Mouse (Mus musculus) midbrain, embryonic 10.5 days (tissue): ENCODE measurements around the gene Sfxn2. TPM values are rescaled to one million over a fixed set of nuclear protein-coding genes. Genes with fewer than 3 reads are reported as not detected.
A peak's percentile ranks its signal among the peaks of the same experiment; 100 is the strongest.

Experiments
- DNase-seq: peaks from one replicate; pipeline ENCODE4 v3.0.0-alpha.2; 2017; ENCODE audit warnings: low spot score
- H3K27ac ChIP-seq: fragments of 300-500 bp; sonication (generic); replicated peaks from 2 replicates; pipeline ENCODE4 v1.5.1; 2016; ENCODE audit warnings: mild to moderate bottlenecking
- H3K27me3 ChIP-seq: fragments of 300-500 bp; sonication (generic); 2 replicates; pipeline ENCODE4 v1.6.1; 2016; ENCODE audit warnings: low read depth, mild to moderate bottlenecking; ENCODE audit not compliant: poor library complexity, severe bottlenecking
- H3K36me3 ChIP-seq: fragments of 300-500 bp; sonication (generic); 2 replicates; pipeline ENCODE4 v1.6.1; 2016; ENCODE audit warnings: mild to moderate bottlenecking, moderate library complexity
- H3K4me1 ChIP-seq: fragments of 300-500 bp; sonication (generic); 2 replicates; pipeline ENCODE4 v1.6.1; 2016
- H3K4me3 ChIP-seq: fragments of 300-500 bp; sonication (generic); 2 replicates; pipeline ENCODE4 v1.5.1; 2016; ENCODE audit warnings: mild to moderate bottlenecking, moderate library complexity
- H3K9me3 ChIP-seq: fragments of 300-500 bp; sonication (generic); replicated peaks from 2 replicates; pipeline ENCODE4 v1.6.1; 2016; ENCODE audit warnings: mild to moderate bottlenecking
- WGBS: fragments of 180-500 bp; shearing (Covaris S2); methylation state at CpG from one replicate; pipeline ENCODE4 v1.1.7; 2016; 5-methylcytosine and 5-hydroxymethylcytosine counted together
- polyA plus RNA-seq: library from polyadenylated mRNA; unstranded; fragments of >200 nt; fragmentation: Nextera tagmentation; extraction: Ambion mirVana; gene quantifications from 2 replicates; pipeline ENCODE4 v1.2.1, GENCODE M21; 2016

Gene Sfxn2
- polyA plus RNA-seq, 1 experiment from 2014 or later = 18.1 TPM

DNA sequence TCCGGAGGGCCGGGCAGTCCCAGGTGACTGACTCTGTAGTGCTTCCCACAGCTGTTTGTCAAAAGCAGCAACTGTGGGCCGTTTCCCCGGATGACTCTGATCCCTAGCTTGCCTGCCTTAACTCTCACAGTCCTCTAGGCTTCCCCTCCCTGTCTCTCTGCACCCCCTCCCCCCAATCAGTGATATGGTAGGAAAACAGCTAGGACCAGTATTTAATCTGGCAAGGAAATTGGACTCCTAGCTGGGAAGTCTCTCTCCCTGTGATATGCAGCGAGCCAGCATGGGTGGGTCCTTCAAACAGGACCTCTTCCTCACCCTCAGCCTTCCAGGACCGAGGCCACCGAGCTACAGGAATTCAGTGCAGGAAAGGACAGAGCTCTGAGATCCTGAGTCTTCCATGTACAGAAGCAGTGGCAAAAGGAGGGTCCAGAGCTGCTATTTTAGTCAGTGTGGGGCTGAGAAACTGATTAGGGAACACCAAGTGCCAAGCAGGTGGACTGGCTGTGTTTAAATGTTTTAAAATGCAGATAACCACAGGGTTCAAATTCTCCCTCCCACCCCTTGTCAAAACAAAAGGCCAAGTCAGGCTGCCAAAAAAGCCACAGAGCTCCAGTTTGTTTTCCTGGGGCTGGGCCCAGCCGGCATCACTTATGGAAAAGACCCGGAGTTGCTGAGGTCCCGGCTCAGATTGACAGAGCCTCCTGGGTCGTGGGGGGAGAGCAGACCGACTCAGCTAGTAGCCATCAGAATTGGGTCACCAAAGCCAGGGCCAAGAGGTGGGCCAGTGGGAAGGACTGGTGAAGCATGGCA lies 71.8 kb downstream of the Sfxn2 start:
- Histone ChIP-seq H3K4me1 (peaks cover 60% of the 10 kb centered on the region), H3K9me3 (no peaks in the 10 kb centered on the region), H3K36me3 (peaks cover 51% of the 10 kb centered on the region), H3K4me3 (no peak overlapping the region), H3K27ac (peak overlapping the region; percentile 42), H3K27me3 (no peaks in the 10 kb centered on the region)
- WGBS = 40% methylated on average over 12 of the region's 12 CpGs
- no peak for DNase-seq

DNA sequence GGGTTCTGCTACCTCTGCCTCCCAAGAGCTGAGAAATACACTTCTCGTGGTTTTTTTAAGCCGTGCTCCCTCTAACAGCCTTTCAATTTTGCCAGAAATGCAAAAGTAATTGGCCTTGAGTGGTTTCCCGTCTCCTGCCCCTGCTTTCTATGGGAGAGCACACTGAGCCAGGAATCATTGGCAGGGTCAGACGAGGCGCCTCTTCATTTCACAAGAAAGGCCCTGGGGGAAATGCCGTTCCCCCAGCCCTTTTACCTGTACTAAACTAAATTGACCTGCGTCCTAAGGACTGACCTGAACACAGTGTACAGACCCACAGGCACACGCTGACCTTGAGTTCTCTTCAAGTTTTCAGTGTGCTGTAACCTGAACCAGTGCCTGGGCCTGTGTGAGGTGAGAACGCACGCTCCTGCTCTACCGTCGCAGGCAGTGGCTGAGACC lies 72.9 kb downstream of the Sfxn2 start:
- 87% methylated on average over 12 of the region's 12 CpGs for WGBS
- peak overlapping the region; percentile 42 for H3K27ac ChIP-seq
- H3K4me1 ChIP-seq = peaks cover 53% of the 10 kb centered on the region

DNA sequence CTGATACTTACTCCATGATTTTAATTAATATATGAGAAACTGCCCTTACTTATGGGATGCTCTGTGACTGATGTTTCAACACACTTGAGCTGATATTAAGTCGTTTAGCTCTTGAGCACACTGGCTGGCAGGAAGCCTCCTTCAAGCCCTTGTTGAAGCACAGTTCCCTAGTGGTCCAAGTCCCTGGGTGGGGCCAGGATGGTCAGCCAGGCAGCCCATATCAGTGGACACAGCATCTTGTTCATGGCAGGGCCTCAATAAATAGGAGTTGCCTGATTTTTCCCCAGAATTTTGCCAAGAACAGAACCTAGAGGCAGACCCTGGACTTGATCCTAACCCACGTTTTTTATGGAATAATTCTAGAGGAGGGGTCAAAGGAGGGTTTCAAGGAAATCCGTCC lies 74.1 kb downstream of the Sfxn2 start:
- Histone ChIP-seq H3K27me3 (no peaks in the 10 kb centered on the region), H3K36me3 (peaks cover 52% of the 10 kb centered on the region), H3K27ac (no peak overlapping the region), H3K4me1 (peaks cover 41% of the 10 kb centered on the region), H3K9me3 (no peaks in the 10 kb centered on the region), H3K4me3 (no peak overlapping the region)
- 85% methylated on average over 3 of the region's 3 CpGs for WGBS
- DNase-seq = no peak

More for the DNA sequence above, 72.9 kb downstream of the Sfxn2 start:
- Histone ChIP-seq H3K4me3 (no peak overlapping the region), H3K27me3 (no peaks in the 10 kb centered on the region), H3K36me3 (peaks cover 46% of the 10 kb centered on the region), H3K9me3 (no peaks in the 10 kb centered on the region)
- no peak for DNase-seq

Other genes with a start within 250 kb of the Sfxn2 start
- gene Psd, start 246.2 kb upstream of the Sfxn2 start, polyA plus RNA-seq = 4.7 and 8.9 TPM in 2 replicates
- gene Fbxl15, start 245.2 kb upstream of the Sfxn2 start, polyA plus RNA-seq = 24.6 and 25.0 TPM in 2 replicates
- 239 and 249 TPM in 2 replicates for gene Cuedc2, start 234.7 kb upstream of the Sfxn2 start, polyA plus RNA-seq
- 9.1 and 10.1 TPM in 2 replicates for gene Mfsd13a, start 232.2 kb upstream of the Sfxn2 start, polyA plus RNA-seq
- 0.96 and 1.4 TPM in 2 replicates for gene 2310034G01Rik, start 223.1 kb upstream of the Sfxn2 start, polyA plus RNA-seq
- gene Actr1a, start 177.6 kb upstream of the Sfxn2 start, polyA plus RNA-seq = 188 and 224 TPM in 2 replicates
- 50.2 and 53.6 TPM in 2 replicates for gene Sufu, start 176.5 kb upstream of the Sfxn2 start, polyA plus RNA-seq
- gene Trim8, start 71.7 kb upstream of the Sfxn2 start, polyA plus RNA-seq = 24.6 and 27.8 TPM in 2 replicates
- 207 and 216 TPM in 2 replicates for gene Arl3, start 167 bp upstream of the Sfxn2 start, polyA plus RNA-seq
- gene Wbp1l, start 25.7 kb downstream of the Sfxn2 start, polyA plus RNA-seq = 45.7 and 51.8 TPM in 2 replicates
- gene Cyp17a1, start 99.8 kb downstream of the Sfxn2 start, polyA plus RNA-seq = not detected in 2 replicates
- gene Borcs7, start 116.5 kb downstream of the Sfxn2 start, polyA plus RNA-seq = 14.2 and 17.4 TPM in 2 replicates
- 30.0 and 32.4 TPM in 2 replicates for gene As3mt, start 134.1 kb downstream of the Sfxn2 start, polyA plus RNA-seq
- gene Cnnm2, start 188.2 kb downstream of the Sfxn2 start, polyA plus RNA-seq = 2.7 TPM in 2 replicates